Comparison of ENCODE assay signal across 25 mouse cellular contexts in genomic region chr17:35108097-35108496, GRCm38 (mm10). TPM values are rescaled to one million over a fixed set of nuclear protein-coding genes. Genes with fewer than 3 reads are reported as not detected.
DNase-seq lines count a peak whose midpoint lies in the region; TF ChIP-seq lines count a peak whose summit lies in the region.
"Had no signal": no experiment of that assay in that cellular context is flagged by ENCODE, and none has a peak within 500 bp of the region (broad histone marks: within the 10 kb centered on the region; RNA-seq: fewer than 3 reads in every experiment).

TSS of gene Ly6g5c (plus strand) at chr17:35108279.

- H3K27ac ChIP-seq in left cerebral cortex, adult 2 months, result no peak within 1 kb of the TSS
- H3K27ac ChIP-seq: embryonic facial prominence, embryonic 15.5 days; forebrain, embryonic 12.5 days; heart, embryonic 10.5 days; hindbrain, embryonic 13.5 days; intestine, embryonic 15.5 days had no signal

- DNase-seq in left cerebral cortex, postnatal 4 days, result peak; percentile 70
- DNase-seq in left cerebral cortex, adult 2 months (ENCODE audit: extremely low spot score in 1 of 2, low spot score in 2 of 2), result no peak
- peak; percentile 82 for DNase-seq in cerebellum, adult 11-12 months
- DNase-seq in cerebellum, adult 9-11 months, result peak; percentile 81
- peak; percentile 54 to 58 for DNase-seq in cerebellum, postnatal 36 days
- DNase-seq in ovary, postnatal 36 days (ENCODE audit: low spot score), result no peak
- DNase-seq in ovary, postnatal 10 days (ENCODE audit: low spot score), result no peak
- DNase-seq in gastrocnemius, postnatal 36 days, result no peak
- DNase-seq: adrenal gland, postnatal 14 days; embryo, embryonic 11 days; gastrocnemius, postnatal 25 days; heart, adult 18-20 months; heart, postnatal 10 days; heart, postnatal 4 days; kidney, adult 18-20 months had no signal

- intact Hi-C loops in left cerebral cortex, postnatal 4 days (cut with DNase I), result no loop called here
- intact Hi-C loops in left cerebral cortex, adult 2 months (cut with DNase I), result no loop called here
- intact Hi-C loops in gastrocnemius, postnatal 36 days (cut with DNase I), result no loop called here

- no peak within 1 kb of the TSS for H3K4me3 ChIP-seq in left cerebral cortex, adult 2 months
- H3K4me3 ChIP-seq: embryonic facial prominence, embryonic 15.5 days; erythroblast, embryonic 14.5 days; forebrain, embryonic 12.5 days; heart, embryonic 10.5 days; hindbrain, embryonic 13.5 days; intestine, embryonic 15.5 days had no signal

- TF ChIP-seq CTCF in left cerebral cortex, adult 2 months (IDR thresholded peaks at IDR 0.05), result no peak

RNA-seq across cellular contexts. Expression of gene Ly6g5c, which starts in this region (rescaled TPM):
- total RNA-seq in left cerebral cortex, postnatal 4 days (2021), result not detected
- total RNA-seq in left cerebral cortex, adult 2 months (2021), result not detected
- total RNA-seq in gastrocnemius, postnatal 36 days (2021), result not detected
- total RNA-seq: adrenal gland, adult 18-20 months; adrenal gland, postnatal 14 days; CH12.LX; common myeloid progenitor, adult 5-6 weeks; gastrocnemius, adult 18-20 months; gastrocnemius, postnatal 25 days; heart, adult 18-20 months; heart, postnatal 10 days; heart, postnatal 4 days had no signal

Comparison
In these comparisons a context has a peak if more than half of its experiments do, and no peak if none do; other contexts are left out.
1. Peak in DNase-seq in left cerebral cortex, postnatal 4 days; RNA of the gene not detected or under 1 TPM.
2. DNase-seq: peak in cerebellum, adult 11-12 months (single experiment), cerebellum, adult 9-11 months (single experiment) and cerebellum, postnatal 36 days (2 of 2); none in left cerebral cortex, adult 2 months (0 of 2), ovary, postnatal 36 days (single experiment), ovary, postnatal 10 days (single experiment) and gastrocnemius, postnatal 36 days (0 of 2).